Mouse (Mus musculus) ovary, postnatal 36 days (tissue): ENCODE results near the gene Mst1r.
A peak's percentile ranks its signal among the peaks of the same experiment; 100 is the strongest.

Source experiments
- DNase-seq: peaks from one replicate; pipeline ENCODE4 v3.0.0; 2022; ENCODE audit warnings: low spot score, mixed read lengths

Mst1r gene

DNA sequence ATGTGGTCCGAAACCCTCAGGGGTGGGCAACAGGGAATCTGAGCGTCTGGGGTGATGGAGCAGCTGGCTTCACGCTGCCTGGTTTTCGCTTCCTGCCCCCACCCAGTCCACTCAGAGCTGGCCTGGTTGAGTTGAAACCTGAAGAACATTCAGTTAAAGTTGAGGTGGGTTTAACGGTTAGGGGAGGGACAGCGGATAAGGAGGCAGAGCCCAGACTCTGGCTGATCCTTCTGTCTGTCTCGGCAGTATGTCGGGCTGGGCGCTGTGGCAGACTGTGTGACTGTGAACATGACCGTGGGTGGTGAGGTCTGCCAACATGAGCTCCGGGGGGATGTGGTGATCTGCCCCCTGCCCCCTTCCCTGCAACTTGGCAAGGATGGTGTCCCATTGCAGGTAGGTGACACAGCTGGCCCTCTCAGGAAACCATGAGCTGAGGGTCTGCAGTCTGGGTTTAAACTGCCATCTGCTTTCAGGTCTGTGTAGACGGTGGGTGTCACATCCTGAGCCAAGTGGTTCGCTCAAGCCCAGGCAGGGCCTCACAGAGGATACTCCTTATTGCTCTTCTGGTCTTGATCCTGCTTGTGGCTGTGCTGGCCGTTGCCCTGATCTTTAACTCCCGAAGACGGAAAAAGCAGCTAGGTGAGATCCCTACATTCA lies 8.2 kb downstream of the Mst1r start:
- DNase-seq: no peak

DNA sequence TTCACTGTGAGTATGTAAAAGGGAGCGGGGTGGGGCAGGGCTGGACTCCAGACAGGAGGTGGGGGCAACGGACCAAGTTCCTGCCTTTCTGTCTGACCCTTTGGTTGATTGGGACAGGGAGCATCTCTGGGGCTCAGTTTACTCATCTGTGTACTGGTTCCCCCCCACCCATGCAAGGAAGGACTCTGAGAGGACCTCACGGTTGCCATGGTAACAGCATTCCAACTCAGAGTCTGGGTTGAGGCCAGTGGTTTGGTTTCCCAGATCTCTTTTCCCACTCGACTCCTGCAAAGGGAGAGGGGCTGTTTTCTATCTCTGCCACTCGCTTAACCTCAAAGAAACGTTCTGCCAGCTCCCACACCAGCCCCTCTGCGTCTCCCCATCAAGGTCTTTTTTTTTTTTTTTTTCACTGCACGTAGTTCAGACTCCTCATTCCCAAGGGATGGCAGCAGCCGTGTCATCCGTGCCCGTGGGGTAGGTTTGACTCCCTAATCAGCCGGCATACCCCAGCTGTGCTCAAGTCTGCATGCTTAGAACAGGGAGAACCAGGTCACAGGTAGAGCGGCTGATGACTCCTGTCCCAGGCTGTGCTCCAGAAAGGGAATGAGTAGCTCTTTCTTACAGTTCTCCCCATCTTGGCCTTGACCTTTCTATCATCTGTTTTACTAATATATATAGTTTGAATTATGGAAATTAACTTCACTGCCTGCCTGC lies 11.4 kb downstream of the Mst1r start:
- DNase-seq: no peak

DNA sequence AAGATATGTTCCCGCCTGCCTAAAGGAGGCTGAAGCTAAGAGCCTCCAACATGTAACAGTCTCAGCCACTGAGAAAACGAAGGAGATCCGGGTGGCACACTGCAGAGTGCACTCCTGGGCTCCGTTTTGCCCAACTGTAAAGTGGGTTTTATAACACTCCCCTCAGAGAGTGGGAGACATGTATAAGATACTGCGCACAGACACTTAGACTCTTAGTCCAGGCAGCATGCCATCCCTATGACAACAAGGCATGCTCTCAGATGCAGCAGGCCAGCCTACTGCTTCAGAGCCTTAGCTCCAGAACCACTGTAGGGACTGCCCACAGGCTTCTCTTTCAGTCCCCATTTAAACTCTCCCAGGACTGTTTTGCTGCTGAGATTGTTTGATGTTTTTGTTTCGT lies 12.2 kb downstream of the Mst1r start:
- no peak for DNase-seq

DNA sequence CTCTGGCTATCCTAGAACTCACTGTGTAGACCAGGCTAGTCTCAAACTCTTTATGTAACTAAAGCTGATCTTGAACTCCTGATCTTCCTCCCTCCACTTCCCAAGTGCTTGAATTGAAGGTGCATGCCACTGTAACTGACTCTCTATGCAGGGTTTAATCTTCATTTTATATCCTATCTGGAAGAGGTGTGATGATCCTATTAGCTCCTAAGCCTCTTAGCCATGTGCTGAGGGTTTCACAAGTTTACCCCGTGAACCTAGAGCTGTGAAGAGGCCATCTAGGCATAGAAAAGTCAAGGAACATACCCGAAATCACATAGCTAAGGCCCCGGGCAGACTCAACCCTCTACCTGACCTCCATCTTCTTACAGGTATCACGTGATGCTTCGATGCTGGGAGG lies 12.8 kb downstream of the Mst1r start:
- DNase-seq: no peak

DNA sequence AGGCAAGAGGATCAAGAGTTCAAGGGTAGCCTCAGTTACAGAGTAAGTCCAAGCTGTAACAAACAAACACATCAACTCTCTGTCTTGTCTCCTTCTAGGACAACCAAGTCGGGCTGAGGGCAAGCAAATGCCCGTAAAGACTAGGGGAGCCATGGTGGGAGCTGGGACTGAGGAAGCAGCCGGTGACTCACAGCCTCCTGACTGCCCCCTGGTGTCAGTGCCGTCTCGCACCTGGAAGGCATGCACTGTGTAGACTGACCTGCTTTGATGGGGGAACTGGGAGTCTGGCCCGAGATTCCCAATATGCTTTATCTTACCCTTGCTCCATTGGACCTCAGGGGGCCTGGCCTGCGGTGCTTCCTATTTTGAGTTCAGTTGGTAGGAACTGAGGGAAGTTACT lies 16.3 kb downstream of the Mst1r start:
- DNase-seq: peak; percentile 51

DNA sequence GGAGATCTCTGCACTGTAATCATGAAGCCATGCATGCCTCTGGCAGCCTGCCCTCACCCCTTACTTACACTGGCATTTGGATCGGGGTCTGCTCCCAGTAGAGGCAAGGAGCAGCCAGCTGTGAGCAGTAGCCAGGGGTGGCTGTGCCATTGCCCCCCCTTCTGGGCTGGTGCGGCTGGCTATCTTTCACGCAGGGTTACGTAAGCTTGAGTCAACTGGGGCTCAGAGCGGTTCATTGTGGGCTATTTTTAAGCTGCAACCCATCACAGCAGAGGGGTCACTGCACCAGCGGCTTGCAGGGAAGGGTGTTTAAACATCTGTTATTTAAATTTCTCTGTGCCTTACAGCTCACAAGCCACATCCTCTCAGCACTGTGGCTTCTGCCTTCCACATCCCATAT lies 17.3 kb downstream of the Mst1r start:
- DNase-seq: peak; percentile 24

DNA sequence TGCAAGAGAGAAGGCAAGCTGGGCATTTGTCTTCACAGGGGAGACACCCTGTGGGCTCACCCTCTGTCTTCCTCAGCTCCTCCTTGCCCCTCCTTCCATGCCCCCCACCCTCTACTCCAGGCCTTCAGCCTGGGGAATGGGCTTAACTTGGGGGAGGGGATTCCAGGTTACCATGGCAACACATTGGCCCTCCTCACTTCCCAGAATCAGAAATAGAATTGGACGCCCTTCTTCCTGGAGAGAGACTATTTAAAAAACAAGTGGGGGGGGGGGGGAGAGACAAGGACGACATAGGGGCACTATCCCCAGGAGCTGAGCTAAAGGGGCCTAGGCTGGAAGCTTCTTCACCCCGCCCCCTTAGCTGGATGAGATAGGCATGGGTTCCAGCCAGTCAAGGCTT lies 18.6 kb downstream of the Mst1r start:
- no peak for DNase-seq

DNA sequence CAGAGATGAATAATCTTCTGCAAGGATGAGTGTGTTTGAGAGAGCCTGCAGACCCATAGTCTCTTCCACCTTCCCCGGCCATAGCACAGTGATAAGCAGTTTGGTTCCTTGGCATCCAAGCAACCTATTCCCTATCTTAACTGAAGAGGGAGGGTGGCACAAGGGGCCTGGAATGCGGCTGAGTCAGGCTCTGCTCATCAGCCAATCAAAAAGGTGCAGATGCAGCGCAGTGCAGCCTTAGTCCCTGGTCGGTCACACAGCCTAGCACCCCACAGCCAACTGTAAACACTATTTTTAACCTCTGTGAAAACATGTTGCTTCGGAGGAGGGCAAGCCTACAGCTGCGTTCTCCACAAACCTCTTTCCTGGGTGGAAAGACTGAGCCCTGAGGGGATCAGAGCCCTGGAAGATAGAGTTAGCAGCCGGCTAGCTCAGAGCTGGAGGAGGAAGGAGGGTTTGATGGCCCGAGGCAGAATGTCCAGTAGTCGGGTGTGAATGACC lies 20.3 kb downstream of the Mst1r start:
- no peak for DNase-seq

DNA sequence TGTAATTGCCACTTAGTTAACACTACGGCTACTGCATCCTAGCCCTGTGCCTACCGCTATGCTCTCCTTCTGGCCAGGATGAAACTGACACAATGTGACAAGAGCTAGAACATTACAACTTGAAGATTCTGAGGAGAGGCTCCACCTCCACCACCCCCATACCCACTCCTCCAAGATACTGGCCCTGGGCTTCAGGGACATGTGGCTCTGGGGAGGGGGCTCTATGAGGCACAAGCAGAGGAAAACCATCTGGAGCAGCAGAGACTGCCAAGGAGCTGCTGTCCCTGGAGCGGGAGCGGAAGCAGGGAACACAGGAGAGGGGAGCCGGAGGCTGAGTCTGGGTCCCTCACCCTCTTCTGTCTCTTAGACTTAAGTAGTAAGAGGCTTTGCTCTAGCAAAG lies 21.1 kb downstream of the Mst1r start:
- DNase-seq: no peak

DNA sequence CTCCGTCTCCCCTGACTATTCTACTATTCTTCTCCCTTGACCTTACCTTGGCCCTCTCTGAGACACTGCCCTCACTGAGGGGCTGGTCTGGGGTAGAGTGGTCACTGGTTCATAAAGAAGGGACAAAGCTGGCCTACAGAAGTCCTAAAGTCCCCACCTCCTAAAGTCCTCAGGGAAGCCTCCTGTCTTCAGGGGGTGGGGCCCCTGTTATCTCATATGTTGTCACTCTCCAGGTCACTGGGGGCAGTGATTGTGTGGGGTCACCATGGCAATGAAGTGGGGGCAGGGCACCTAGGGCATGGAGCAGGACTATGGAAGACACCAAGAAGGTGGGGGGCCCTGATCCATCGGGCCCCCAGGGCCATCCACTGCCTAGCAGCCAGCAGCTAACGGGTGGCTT lies 21.5 kb downstream of the Mst1r start, which contains the start of gene Actl11:
TSS of gene Actl11 (plus strand) at position 301 of the 400 bp plus-strand sequence.
- DNase-seq: no peak

DNA sequence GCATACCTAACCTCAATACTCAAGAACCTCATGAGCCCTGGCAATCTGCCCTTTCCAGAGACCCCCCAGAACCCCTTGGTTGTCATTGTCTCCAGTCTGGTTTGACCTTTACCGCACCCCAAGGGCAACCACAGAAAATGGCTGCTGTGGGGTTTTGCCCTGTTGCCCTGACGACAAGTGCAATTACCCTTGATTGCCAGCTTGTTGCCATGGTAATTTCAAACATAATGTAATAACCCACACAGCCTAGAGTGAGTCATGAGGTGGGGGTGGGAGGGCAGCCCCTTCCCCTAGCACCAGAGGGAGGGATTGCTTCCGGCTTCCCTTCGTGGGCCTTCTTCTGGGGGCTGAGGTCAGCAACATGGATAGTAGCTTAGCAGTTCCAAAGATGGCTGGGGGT lies 25.5 kb downstream of the Mst1r start:
- DNase-seq: no peak

DNA sequence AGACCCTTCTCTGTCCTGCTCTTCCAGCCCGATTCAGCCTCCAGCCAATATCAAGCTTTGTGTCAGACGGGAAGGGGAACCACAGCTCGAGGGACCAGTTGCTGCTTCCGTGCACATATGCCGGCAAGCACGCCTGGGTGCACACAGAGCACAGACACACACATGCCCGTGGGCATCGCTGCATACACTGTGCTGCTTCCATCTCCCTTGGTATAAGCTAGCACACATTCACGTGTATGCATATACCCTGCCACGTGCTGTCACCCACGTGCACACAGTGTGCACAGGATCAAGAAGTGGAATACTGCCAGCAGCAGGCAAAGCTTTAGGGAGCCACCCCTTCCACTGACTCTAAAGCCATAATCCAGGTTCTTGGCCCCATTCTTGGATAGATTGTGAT lies 27.5 kb downstream of the Mst1r start:
- no peak for DNase-seq

DNA sequence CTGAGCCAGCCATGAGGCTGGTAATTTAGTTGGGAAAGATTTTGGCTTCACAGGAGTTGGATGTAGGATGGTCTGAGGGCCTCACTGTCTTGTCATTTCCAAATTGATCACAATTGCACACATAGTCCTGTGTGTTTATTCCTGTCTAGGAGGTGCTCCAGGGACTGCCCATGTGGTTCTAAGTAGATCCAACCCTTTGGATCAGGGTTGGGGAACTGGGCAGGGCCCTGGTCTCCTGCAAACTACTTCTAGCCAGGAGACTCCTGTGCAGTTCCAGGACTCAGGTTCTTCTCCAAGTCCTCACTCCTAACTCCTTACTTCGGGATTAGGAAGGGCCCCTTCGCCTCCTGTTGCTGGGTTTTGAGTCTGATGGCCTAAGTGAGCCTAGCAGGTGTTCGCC lies 28.7 kb downstream of the Mst1r start, which contains the start of gene Camkv:
TSS of gene Camkv (plus strand) at position 301 of the 400 bp plus-strand sequence.
- DNase-seq: no peak

DNA sequence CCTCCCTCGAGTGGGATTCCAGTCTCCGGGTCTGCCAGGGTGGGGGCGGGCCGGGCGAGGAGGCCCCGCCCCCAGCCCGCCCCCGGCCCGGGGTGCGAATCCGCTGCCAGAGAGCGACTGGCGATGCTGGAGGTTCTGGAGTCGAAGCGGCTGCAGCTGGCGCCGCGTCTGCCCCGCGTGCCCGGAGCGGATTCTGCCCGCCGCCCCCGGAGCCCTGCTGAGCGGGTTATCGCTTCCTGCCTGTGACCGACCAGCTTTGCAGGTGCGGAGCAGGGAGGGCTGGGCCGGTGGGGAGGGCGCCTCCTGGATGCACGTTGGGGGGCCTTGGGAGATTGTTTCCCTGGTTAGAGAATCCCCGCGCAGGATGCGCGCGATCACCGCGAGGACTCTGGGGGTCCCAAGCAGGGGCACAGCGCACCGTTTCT lies 29.1 kb downstream of the Mst1r start:
- DNase-seq: no peak

DNA sequence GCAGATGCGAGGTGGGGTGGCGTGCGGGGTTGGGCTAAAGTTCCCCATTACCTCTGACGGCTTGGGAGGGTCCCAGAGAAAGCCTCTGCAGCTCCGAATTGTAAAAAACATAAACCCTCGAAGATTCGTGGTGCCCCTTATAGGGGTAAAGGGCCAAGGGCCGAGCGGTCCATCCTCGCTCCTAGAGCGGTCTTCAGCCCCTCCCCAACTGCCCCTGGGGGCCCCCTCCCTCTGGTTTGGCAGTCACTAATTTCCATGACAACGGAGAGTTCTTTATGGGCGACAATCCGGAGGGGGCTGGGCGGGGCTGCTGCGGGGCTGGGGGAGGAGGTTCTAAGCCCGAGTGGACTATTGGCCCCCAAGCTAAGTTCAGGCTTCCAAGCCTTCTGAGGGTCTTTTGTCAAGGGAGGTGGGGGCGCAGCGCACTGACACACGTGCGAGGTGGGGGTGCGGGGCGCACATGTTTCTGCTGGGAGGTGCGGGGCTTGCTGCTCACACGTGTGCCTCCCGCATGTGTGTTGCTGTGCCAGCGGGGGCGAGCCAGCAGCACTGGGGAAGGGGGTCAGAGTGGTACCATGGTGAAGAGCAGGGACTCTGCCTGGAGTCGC lies 29.6 kb downstream of the Mst1r start:
- no peak for DNase-seq

DNA sequence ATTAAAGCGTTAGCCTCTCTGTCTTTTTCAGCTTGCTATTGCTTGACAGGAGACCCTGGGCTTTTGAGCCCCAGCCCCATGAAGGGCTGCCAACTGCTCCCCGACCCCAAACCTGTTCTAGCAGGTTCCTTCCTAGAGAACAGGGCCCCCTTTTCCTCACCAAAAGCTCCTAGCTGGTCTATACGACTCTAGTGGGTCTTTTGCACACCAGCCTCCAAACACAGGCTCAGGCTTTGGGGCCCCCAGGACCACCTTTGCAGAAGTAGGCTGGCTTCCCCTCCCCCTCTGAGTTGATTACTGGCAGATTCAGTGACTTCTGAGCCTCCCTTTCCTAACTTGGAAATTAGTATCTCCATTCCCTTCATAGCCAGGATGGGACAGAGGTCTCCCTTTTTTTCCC lies 30.2 kb downstream of the Mst1r start:
- no peak for DNase-seq

DNA sequence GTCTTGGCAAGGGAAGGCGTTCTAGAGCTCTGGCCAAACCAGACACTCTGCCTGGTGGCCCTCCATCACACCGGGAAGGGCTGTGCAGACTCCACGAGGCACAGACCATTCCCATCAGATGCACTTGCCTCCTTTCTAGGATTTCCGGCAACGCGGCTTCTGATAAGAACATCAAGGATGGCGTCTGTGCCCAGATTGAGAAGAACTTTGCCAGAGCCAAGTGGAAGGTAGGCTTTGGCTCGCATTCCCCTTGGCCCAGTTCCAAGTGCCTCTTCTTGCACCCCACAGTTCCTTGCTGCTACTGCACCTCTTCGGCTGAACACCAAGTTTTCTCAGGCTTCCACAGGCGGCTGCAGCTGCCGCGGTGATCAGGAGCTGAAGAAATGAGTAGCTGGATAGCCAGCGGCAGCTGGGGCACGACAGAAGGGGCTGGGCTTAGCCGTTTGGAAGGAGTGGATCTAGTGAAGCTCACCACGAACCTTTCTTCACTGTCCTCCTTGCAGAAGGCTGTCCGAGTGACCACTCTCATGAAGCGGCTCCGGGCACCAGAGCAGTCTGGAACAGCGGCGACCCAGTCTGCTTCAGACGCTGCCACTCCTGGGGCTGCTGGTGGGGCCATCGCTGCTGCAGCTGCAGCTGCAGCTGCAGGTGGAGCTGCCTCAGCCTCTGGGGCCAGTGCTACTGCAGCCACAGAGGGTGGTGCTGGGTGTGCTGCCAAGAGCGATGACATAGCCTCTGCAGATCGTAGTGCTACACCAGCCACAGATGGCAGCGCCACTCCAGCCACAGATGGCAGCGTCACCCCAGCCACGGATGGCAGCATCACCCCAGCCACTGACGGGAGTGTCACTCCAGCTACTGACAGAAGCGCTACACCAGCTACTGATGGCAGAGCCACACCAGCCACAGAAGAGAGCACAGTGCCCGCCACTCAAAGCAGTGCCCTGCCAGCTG lies 40.8 kb downstream of the Mst1r start:
- DNase-seq: no peak

DNA sequence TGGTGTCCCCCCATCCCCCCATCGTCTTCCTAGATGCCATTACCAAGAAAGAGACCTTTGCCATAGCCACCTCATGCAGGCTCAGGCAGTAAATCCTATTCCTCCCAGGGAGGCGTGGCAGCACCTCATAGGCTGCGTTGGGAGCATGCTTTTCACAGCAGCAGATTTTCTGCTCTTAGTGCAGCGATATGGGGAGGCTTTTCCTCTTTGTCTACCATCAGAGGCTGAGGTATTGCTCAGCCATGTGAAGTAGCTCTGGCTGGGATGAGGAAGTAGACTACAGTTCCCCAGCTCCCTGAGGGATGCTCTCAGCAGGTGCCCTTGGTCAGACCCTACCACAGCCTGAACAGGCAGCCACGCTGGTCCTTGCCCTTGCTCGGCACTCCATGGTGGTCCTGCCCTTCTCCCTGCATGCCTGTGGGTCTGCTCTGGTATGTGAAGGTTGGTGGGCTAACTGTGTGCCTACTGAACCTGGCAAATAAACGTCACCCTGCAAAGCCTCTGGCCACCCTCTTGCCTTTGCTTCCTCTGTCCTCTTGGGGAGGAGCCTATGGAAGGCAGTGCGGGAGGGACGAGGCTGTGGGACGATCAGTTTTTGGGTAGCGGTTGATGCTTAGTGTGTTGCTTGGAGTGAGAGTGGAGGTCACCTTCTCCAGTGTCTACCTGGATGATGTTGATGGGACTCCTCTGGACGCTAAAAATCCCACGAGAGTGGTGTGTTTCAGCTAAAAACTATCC lies 42.7 kb downstream of the Mst1r start:
- DNase-seq: no peak

DNA sequence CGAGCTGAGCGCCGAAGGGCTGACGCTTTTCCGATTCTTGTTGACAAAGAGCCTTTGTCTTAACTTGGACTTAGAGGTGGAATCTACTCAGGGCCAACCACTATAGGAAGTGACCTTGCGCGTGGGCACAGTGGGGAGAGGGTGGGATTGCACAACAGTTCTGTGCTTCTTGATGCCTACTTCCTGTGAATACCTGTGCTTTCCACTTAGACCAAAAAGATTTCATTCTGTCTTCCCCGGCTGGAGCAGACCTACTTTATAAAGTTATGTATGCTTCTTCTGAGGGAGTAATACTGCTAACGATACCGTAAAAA lies 43.2 kb downstream of the Mst1r start, which contains the start of gene Traip:
TSS of gene Traip (plus strand) at position 215 of the 314 bp plus-strand sequence.
- no peak for DNase-seq

DNA sequence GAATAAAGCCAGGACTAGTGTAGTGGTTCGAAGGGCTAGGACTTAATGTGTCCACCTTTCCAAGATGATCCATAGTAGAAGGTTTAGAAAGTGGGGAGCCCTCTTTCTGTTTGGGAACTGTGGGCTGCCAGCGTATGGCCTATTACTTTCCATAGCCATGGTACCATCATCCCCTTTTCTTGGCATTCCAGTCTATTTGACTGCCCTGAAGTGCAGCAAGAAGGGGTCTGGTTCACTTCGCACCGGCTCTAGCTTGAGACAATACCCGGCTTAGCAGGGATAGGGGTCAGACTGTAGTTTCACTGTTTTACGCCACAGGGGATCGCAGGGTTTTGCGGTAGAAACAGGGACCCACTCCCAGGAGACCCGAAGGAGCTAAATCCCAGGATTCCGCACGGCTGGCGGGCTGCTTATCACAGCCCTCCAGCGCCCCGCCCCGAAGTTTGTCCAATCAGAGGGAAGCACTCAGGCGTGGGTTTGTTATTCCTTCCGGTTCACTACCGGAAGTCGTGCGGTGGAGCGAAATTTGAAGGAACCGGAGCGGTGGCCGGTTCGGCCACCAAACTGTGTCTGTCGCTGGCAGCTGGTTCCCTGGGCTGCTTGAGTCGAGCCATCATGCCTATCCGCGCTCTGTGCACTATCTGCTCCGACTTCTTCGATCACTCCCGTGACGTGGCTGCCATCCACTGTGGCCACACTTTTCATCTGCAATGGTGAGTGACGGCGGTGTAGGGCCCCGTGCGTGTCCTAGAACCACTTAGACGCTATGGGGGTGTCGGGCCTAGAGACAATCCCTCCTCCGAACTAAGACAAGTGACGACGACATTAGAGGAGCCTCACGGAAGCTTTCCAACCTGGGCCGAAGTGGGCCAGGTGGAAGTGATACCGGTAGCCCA lies 44.0 kb downstream of the Mst1r start:
- DNase-seq: peak; percentile 88
